Mouse (Mus musculus): ENCODE results near the gene Grm7. TPM values are rescaled to one million over a fixed set of nuclear protein-coding genes. Genes with fewer than 3 reads are reported as not detected.

The Grm7 gene
- not detected in 4 replicates for total RNA-seq (2023)

GRCm38 (mm10) chr6:110645411-110646361 is at the start of gene Grm7:
Gene Grm7, plus strand, starts transcription at chr6:110645581.

Data from B cell, adult 62 days (primary cell).